Mouse (Mus musculus) frontal cortex, adult (tissue): ENCODE data around the gene Gpr135.

ENCODE experiments used
- ATAC-seq: cut with Nextera tagmentation; 2 replicates; pipeline ENCODE4 v1.9.2; 2017; ENCODE audit warnings: mild to moderate bottlenecking, moderate library complexity, mixed read lengths; ENCODE audit not compliant: low TSS enrichment

Gene Gpr135

GRCm38 (mm10) chr12:72070327-72071269 lies at the start of gene Gpr135:
Gpr135 (minus strand) TSS chr12:72071125.
- ATAC-seq: peak; percentile 84

GRCm38 (mm10) chr12:72115686-72116345 lies 44.9 kb upstream of the Gpr135 start:
- no peak for ATAC-seq

DNA sequence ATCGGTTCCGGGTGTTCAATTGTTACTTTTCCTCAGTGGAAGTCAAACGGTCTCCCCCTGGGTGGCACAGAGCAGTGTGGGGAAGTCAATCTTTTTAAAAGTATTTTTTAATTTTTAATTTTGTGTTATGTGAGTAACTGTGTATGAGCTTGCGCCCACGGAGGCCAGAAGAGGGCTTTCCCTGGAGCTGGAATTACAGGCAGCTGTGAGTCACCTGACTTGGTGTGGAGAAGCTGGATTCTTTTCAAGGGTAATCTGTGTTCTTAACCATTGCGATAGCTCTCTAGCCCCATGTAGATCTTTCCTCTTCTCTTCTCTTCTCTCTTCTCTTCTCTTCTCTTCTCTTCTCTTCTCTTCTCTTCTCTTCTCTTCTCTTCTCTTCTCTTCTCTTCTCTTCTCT lies 44.2 kb upstream of the Gpr135 start:
- ATAC-seq: no peak

- peak; percentile 88 for ATAC-seq
Measured at GRCm38 (mm10) chr12:72104525-72105281, 33.8 kb upstream of the Gpr135 start.

DNA sequence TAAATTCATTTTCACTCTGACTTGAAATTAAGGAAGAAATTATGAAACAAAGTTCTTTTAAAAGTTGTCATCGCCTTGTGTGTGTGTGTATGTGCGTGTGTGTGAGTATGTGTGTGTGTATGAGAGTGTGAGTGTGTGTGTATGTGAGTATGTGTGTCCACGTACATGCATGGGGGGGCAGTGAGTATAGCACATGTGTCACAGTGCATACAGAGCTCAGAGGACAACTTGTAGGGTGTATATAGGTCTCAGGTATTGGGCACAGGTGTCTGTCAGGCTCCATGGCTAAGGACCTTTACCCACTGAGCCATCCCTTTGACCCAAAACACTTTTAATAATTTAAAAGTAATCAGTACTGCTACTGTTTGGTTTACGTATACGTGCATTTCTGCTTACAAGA lies 33.1 kb upstream of the Gpr135 start:
- no peak for ATAC-seq

GRCm38 (mm10) chr12:72102776-72103175 lies 31.9 kb upstream of the Gpr135 start:
- ATAC-seq: no peak

- no peak for ATAC-seq
Measured at GRCm38 (mm10) chr12:72096966-72097365, 26.0 kb upstream of the Gpr135 start.

DNA sequence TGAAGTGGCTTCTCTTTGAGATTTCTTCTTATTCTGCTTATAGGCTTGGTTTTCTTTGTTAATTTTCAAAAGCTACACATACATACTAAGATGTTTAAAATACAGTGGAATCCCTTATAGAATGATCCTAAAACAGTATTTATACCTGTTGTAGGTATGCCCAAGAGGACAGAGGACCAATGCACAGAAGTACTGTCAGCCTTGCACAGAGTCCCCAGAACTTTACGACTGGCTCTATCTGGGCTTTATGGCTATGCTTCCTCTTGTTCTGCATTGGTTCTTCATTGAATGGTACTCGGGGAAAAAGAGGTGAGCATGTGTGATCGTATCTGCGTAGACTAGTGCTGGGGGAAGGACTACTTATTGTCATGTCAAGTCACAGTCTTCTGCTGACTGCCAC lies 18.9 kb upstream of the Gpr135 start:
- no peak for ATAC-seq

GRCm38 (mm10) chr12:72086166-72086825 lies 15.4 kb upstream of the Gpr135 start:
- peak; percentile 50 for ATAC-seq

DNA sequence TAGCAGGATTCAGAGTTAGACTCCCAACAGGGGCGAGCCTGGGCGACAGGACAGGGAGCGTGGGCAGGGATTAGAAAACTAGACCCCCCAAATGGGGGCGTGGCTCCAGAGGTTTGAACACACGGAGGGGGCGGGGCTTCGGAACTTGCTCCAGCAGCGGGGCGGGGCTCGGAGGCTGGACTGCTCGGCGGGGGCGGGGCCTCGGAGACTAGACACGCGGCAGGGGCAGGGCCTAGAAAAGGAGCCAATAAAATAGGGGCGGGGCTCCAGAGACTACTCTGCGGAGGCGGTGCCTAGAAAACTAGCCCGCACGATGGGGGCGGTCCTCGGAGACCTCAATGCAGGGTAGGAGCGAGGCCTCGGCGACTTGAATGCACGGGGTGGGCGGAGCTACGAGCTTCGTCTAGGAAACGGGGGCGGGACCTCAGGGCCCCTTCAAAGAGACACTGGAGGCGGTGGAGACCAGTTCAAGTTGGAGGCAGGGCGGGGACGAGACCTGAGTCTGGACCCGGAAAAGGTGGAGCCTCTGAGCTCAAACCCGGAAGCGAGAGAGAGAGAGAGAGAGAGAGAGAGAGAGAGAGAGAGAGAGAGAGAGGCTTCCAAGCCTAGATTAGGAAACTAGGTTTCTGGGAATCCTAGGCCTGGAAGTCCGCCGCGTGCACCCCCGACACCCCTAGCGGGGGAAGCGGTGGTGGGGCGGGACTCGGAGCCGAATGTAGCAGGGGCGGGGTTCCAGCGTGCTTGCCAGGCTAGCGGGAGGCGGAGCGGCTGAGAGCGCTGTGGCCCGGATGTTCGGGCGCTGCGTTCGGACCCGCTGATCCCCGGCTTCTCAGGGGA lies 14.6 kb upstream of the Gpr135 start, which contains the start of the genes L3hypdh and Jkamp:
Gene L3hypdh (minus strand): TSS at position 111 of the 837 bp plus-strand sequence.
Gene Jkamp (plus strand): TSS at position 261 of the 837 bp plus-strand sequence.
- ATAC-seq: peak; percentile 89

DNA sequence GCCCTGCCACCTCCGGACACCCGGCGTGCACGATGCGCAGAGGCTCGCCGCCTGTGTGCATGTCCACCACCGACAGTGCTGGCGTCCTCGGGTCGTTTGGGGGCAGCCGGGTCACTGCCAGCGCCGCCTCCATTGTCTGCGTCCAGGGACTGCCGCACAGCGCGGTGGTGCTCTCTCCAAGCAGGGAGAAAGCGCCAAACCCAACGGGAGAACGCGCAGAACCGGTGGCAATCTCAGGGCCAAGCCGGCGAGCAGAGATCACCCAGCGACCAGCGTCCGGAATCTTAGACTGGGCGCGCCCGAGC lies 14.1 kb upstream of the Gpr135 start:
- peak; percentile 36 for ATAC-seq

DNA sequence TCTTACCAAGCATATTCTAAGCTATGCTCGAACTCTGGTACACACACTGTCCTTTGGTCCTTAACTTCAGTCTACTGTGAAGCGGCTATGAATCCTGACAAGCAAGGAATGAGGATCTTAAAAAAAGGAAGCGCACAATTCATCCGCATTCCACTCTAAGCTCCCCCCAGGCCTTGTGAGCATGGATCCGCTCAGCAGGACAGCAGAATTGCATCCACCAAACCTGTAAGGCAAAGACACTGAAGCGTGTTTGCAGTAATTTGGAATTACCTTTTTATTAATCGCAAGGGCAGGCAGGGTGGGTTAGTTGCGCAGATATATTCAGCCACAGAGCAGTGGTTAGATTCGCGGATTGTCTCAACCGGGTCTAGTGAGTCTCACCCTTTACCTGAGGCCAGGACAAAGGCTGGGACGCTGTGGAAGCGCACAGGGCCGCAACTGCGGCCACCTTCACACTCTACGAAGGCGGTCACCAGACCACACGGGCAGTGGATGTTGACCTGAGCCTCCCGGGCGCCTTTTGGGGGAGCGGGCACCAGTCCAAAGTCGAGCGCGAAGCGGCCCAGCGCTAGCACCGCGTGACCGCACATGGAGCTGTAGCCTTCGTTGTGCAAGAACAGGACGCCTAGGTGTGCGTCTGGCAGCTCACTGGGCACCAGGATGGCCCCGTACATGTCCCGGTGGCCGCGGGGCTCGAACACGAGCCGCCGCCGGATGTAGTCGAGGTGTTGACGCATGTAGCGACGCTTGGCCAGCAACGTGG lies 13.5 kb upstream of the Gpr135 start:
- ATAC-seq: no peak; the same call in 1 of the 2 replicates

DNA sequence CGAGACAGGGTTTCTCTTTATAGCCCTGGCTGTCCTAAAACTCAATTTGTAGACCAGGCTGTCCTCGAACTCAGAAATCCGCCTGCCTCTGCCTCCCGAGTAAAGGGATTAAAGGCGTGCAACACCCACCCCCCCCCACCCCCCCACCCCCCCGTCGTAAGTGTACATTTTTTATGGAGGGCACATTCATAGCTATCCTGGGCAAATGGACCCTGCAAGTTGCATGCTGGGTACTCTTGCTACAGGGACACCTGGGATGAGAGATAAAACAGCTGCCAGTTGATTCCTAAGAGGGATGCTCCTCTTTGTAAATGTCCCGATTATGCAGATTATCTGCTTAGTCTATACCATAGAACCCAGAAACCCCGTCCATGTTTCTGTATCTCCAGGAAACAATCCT lies 12.3 kb upstream of the Gpr135 start:
- ATAC-seq: no peak

DNA sequence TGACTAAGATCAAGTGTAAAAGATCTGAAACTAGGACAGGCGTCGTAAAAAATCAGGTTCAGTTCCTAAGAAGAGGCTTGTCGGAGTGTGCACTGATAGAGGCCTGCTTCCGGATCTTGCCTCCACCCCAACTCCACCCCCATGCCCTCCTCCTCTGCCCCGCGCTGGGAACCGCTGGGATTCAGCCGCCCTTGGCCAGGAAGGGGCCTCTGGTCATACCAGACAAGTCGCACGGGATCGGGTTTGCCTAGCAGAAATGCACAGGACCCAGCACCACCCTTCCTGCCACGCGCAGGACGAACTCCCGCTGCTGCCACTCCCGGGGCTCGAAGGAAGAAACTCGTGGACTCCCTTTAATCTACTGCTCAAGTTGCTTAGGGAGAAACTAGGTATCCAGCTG lies 11.4 kb upstream of the Gpr135 start:
- no peak for ATAC-seq

DNA sequence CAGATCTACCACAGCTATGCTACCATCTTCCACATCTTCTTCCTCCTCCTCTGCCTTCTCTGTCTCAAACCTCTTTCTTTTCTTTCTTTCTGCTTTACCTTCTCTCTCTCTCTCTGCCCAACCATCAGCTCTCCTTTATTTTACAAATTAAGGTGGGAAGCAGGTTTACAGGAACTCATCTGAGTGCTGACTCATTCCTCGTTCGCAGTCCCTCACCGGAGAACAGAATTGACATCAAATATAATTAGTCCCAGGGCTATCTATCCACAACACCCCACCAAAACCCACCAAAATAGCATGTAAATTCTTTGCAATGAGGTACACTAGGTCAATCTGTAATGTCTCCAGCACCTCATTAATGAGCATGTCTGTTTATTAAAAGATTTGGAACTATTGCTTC lies 11.0 kb upstream of the Gpr135 start:
- no peak for ATAC-seq

- ATAC-seq: no peak
Measured at GRCm38 (mm10) chr12:72078248-72078647, 7.3 kb upstream of the Gpr135 start.

DNA sequence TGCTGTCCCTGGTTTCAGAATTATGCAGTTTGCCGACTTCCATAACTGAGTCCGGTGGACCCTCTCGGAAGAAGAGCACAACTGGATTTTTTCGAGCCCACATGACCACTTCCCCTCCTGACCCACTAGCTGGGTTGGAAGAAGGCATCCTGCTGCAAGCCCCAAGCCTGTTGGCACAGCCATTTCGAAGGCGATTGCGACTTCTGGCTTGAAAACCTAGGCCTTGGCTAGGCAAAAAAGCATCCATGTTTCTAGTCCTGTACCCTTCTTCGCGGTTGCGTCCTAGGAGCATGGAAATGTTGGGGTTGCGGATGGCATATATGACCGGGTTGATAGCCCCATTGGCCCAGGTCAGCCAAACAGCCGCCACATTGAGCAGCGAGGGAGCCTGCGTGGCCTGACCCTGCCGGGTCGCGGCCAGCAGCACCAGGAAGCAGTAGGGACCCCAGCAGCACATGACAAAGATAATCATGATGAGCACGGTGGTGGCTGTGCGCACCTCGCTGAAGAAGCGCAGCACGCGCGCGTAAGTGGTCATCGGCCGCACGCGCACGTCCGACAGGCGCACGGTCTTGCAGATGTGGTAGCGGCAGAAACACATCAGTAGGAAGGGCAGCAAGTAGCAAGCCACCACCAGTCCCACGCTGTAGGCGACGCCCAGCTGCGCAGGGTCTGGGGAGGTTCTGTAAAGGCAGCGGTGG lies 1.1 kb downstream of the Gpr135 start:
- ATAC-seq: peak; percentile 58

- no peak for ATAC-seq
Measured at GRCm38 (mm10) chr12:72057780-72058179, 13.1 kb downstream of the Gpr135 start.

GRCm38 (mm10) chr12:72053851-72054250 lies 17.1 kb downstream of the Gpr135 start:
- ATAC-seq: no peak
